Mouse (Mus musculus): ENCODE measurements around the gene Brd9.

Brd9 gene

GRCm38 (mm10) chr13:73937321-73938176, at the start of gene Brd9, which contains the start of gene Trip13:
Gene Brd9, plus strand, starts transcription at chr13:73937811.
Gene Trip13, minus strand, starts transcription at chr13:73937784.
- DNase-seq (ENCODE audit: low spot score in 2 of 2), result peak; percentile 95 to 98

- DNase-seq (ENCODE audit: low spot score in 2 of 2), result no peak
Measured at GRCm38 (mm10) chr13:73892493-73893178, 45.0 kb upstream of the Brd9 start.

- DNase-seq (ENCODE audit: low spot score in 2 of 2), result no peak
Measured at GRCm38 (mm10) chr13:73897561-73897960, 40.0 kb upstream of the Brd9 start.

- no peak for DNase-seq (ENCODE audit: low spot score in 2 of 2)
Measured at GRCm38 (mm10) chr13:73907136-73907535, 30.5 kb upstream of the Brd9 start.

- peak in 1 of 2 experiments; percentile 18 for DNase-seq (ENCODE audit: low spot score in 2 of 2)
Measured at GRCm38 (mm10) chr13:73907683-73908412, 29.8 kb upstream of the Brd9 start.

GRCm38 (mm10) chr13:73913066-73913465, 24.5 kb upstream of the Brd9 start:
- DNase-seq (ENCODE audit: low spot score in 2 of 2), result no peak

- no peak for DNase-seq (ENCODE audit: low spot score in 2 of 2)
Measured at GRCm38 (mm10) chr13:73932201-73932600, 5.4 kb upstream of the Brd9 start.

- DNase-seq (ENCODE audit: low spot score in 2 of 2), result no peak
Measured at GRCm38 (mm10) chr13:73936938-73937320, 682 bp upstream of the Brd9 start.

GRCm38 (mm10) chr13:73938177-73938560, 558 bp downstream of the Brd9 start:
- no peak for DNase-seq (ENCODE audit: low spot score in 2 of 2)

GRCm38 (mm10) chr13:73939101-73939500, 1.5 kb downstream of the Brd9 start:
- DNase-seq (ENCODE audit: low spot score in 2 of 2), result no peak

- DNase-seq (ENCODE audit: low spot score in 2 of 2), result no peak
Measured at GRCm38 (mm10) chr13:73944606-73945005, 7.0 kb downstream of the Brd9 start.

GRCm38 (mm10) chr13:73953551-73954130, 16.0 kb downstream of the Brd9 start:
- DNase-seq (ENCODE audit: low spot score in 2 of 2), result no peak

GRCm38 (mm10) chr13:73954666-73955065, 17.1 kb downstream of the Brd9 start:
- DNase-seq (ENCODE audit: low spot score in 2 of 2), result no peak

- no peak for DNase-seq (ENCODE audit: low spot score in 2 of 2)
Measured at GRCm38 (mm10) chr13:73955531-73955930, 17.9 kb downstream of the Brd9 start.

GRCm38 (mm10) chr13:73960117-73960652, 22.6 kb downstream of the Brd9 start:
- no peak for DNase-seq (ENCODE audit: low spot score in 2 of 2)

- no peak for DNase-seq (ENCODE audit: low spot score in 2 of 2)
Measured at GRCm38 (mm10) chr13:73961177-73961576, 23.6 kb downstream of the Brd9 start.

GRCm38 (mm10) chr13:73963551-73963950, 25.9 kb downstream of the Brd9 start, which contains the start of gene Zdhhc11:
Gene Zdhhc11, plus strand, starts transcription at chr13:73963851.
- DNase-seq (ENCODE audit: low spot score in 2 of 2), result no peak

GRCm38 (mm10) chr13:73970545-73971448, 33.2 kb downstream of the Brd9 start:
- DNase-seq (ENCODE audit: low spot score in 2 of 2), result peak in 1 of 2 experiments; percentile 23

- DNase-seq (ENCODE audit: low spot score in 2 of 2), result no peak
Measured at GRCm38 (mm10) chr13:73974523-73974922, 36.9 kb downstream of the Brd9 start.

- DNase-seq (ENCODE audit: low spot score in 2 of 2), result no peak
Measured at GRCm38 (mm10) chr13:73976935-73977334, 39.3 kb downstream of the Brd9 start.

Data from spleen, postnatal 4 days (tissue).